Mouse (Mus musculus): Measurements from ENCODE around the gene Patj. TPM values are rescaled to one million over a fixed set of nuclear protein-coding genes. Genes with fewer than 3 reads are reported as not detected.

Patj gene
- polyA plus RNA-seq, 2 experiments, result 11.9 to 16.7 TPM

GRCm38 (mm10) chr4:98566741-98567140 lies 171.2 kb downstream of the Patj start:
- Histone ChIP-seq H3K36me3 (ENCODE audit: control insufficient read depth, insufficient read depth, low read length) (peaks cover 3% of the 10 kb centered on the region; the same call in 1 of the 2 replicates), H3K4me2 (replicated peaks; ENCODE audit: low read depth, low read length, severe bottlenecking) (no peak overlapping the region), H3K4me1 (ENCODE audit: control insufficient read depth, insufficient read depth, low read length) (peaks cover 24% of the 10 kb centered on the region), H3K9me3 (ENCODE audit: control insufficient read depth, low read length) (no peaks in the 10 kb centered on the region), H3K27me3 (ENCODE audit: control insufficient read depth, insufficient read depth, low read length) (no peaks in the 10 kb centered on the region), H3K9ac (ENCODE audit: low read depth, low read length, severe bottlenecking) (no peak overlapping the region), H3K4me3 (replicated peaks; ENCODE audit: low read length) (no peak overlapping the region), H3K27ac (replicated peaks; ENCODE audit: low read depth, low read length) (no peak overlapping the region)
- ATAC-seq (ENCODE audit: low FRiP score, low read depth), result no peak
- DNase-seq (ENCODE audit: low spot score), result no peak
- no peak for TF ChIP-seq POLR2A (IDR thresholded peaks at IDR 0.05; ENCODE audit: borderline replicate concordance, extremely low read depth, insufficient read depth, insufficient read length)
- 88% methylated on average over 6 of the region's 6 CpGs for WGBS

DNA sequence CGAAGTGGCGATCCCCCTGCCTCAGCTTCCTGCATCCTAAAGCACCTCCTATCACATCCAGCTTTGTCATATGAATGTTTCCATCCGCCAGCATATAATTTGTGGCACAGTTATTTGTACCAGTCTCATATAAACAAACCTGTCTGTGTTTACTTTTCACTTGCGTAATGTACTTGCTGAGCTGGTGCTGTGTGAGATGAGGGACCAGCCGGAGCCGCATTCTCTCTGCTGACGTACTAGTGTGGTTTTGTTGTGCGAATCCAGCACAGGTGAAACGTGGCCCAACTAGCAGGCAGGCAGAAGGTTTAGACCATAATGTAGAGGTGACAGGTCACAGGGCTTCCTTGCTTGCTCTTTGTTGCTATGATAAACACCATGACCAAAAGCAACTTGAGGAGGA lies 171.9 kb downstream of the Patj start:
- no peak for TF ChIP-seq POLR2A (IDR thresholded peaks at IDR 0.05; ENCODE audit: borderline replicate concordance, extremely low read depth, insufficient read depth, insufficient read length)
- DNase-seq (ENCODE audit: low spot score) (no peak), ATAC-seq (ENCODE audit: low FRiP score, low read depth) (no peak)
- WGBS, result 91% methylated on average over 9 of the region's 9 CpGs
- Histone ChIP-seq H3K4me1 (ENCODE audit: control insufficient read depth, insufficient read depth, low read length) (peaks cover 24% of the 10 kb centered on the region), H3K4me2 (replicated peaks; ENCODE audit: low read depth, low read length, severe bottlenecking) (no peak overlapping the region), H3K4me3 (replicated peaks; ENCODE audit: low read length) (no peak overlapping the region), H3K9ac (ENCODE audit: low read depth, low read length, severe bottlenecking) (no peak overlapping the region), H3K9me3 (ENCODE audit: control insufficient read depth, low read length) (no peaks in the 10 kb centered on the region), H3K36me3 (ENCODE audit: control insufficient read depth, insufficient read depth, low read length) (peaks cover 5% of the 10 kb centered on the region; the same call in 1 of the 2 replicates), H3K27me3 (ENCODE audit: control insufficient read depth, insufficient read depth, low read length) (no peaks in the 10 kb centered on the region), H3K27ac (replicated peaks; ENCODE audit: low read depth, low read length) (no peak overlapping the region)

- no peak overlapping the region for H3K4me2 ChIP-seq (replicated peaks; ENCODE audit: low read depth, low read length, severe bottlenecking)
- no peak for ATAC-seq (ENCODE audit: low FRiP score, low read depth)
- TF ChIP-seq POLR2A (IDR thresholded peaks at IDR 0.05; ENCODE audit: borderline replicate concordance, extremely low read depth, insufficient read depth, insufficient read length), result no peak
- H3K4me3 ChIP-seq (replicated peaks; ENCODE audit: low read length), result no peak overlapping the region
- DNase-seq (ENCODE audit: low spot score), result no peak
- no peak overlapping the region for H3K27ac ChIP-seq (replicated peaks; ENCODE audit: low read depth, low read length)
- peaks cover 5% of the 10 kb centered on the region; the same call in 1 of the 2 replicates for H3K36me3 ChIP-seq (ENCODE audit: control insufficient read depth, insufficient read depth, low read length)
- H3K9ac ChIP-seq (ENCODE audit: low read depth, low read length, severe bottlenecking), result no peak overlapping the region
- 47% methylated on average over 4 of the region's 4 CpGs for WGBS
- H3K9me3 ChIP-seq (ENCODE audit: control insufficient read depth, low read length), result peaks cover 5% of the 10 kb centered on the region; the same call in 1 of the 2 replicates
- H3K4me1 ChIP-seq (ENCODE audit: control insufficient read depth, insufficient read depth, low read length), result 0 out of 2 replicates have a peak, but pooled peaks cover 5% of the 10 kb centered on the region
- H3K27me3 ChIP-seq (ENCODE audit: control insufficient read depth, insufficient read depth, low read length), result no peaks in the 10 kb centered on the region
Measured at GRCm38 (mm10) chr4:98569904-98570303, 174.3 kb downstream of the Patj start.

GRCm38 (mm10) chr4:98577275-98577674 lies 181.7 kb downstream of the Patj start:
- Histone ChIP-seq H3K9ac (ENCODE audit: low read depth, low read length, severe bottlenecking) (no peak overlapping the region), H3K27ac (replicated peaks; ENCODE audit: low read depth, low read length) (no peak overlapping the region), H3K4me3 (replicated peaks; ENCODE audit: low read length) (no peak overlapping the region), H3K4me2 (replicated peaks; ENCODE audit: low read depth, low read length, severe bottlenecking) (no peak overlapping the region), H3K4me1 (ENCODE audit: control insufficient read depth, insufficient read depth, low read length) (no peaks in the 10 kb centered on the region), H3K27me3 (ENCODE audit: control insufficient read depth, insufficient read depth, low read length) (no peaks in the 10 kb centered on the region), H3K9me3 (ENCODE audit: control insufficient read depth, low read length) (peaks cover 5% of the 10 kb centered on the region; the same call in 1 of the 2 replicates), H3K36me3 (ENCODE audit: control insufficient read depth, insufficient read depth, low read length) (no peaks in the 10 kb centered on the region)
- DNase-seq (ENCODE audit: low spot score) (no peak), ATAC-seq (ENCODE audit: low FRiP score, low read depth) (no peak)
- no peak for TF ChIP-seq POLR2A (IDR thresholded peaks at IDR 0.05; ENCODE audit: borderline replicate concordance, extremely low read depth, insufficient read depth, insufficient read length)

DNA sequence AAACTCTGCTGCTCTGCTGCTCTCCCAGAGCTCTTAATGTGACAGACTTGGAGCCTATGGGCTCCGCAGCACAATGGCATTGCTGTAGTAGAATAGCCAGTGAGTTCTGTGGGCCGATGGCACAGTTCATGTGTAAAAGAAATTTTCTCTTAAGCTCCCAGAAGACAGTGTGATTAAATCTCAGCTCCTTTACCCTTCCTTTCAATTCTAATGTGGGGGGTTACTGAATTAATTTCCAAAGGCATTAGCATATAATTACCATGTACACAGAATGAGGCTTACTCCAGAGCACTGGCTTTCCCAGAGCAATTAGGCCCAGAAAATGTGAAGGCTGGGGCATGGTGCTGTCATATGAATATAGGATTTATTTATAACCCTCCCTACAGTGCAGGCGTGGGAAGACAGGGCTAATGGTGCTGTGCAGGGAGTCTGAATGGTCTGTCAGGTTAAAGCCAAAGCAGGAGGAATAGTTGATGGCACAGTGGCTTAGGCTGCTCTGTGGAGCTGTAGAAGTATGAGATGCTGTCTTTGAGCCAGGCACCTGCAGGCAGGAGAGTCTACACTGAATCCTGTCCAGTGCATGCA lies 182.5 kb downstream of the Patj start:
- H3K4me2 ChIP-seq (replicated peaks; ENCODE audit: low read depth, low read length, severe bottlenecking), result no peak overlapping the region
- peaks cover 5% of the 10 kb centered on the region; the same call in 1 of the 2 replicates for H3K9me3 ChIP-seq (ENCODE audit: control insufficient read depth, low read length)
- H3K27ac ChIP-seq (replicated peaks; ENCODE audit: low read depth, low read length), result no peak overlapping the region
- no peak overlapping the region for H3K4me3 ChIP-seq (replicated peaks; ENCODE audit: low read length)
- H3K36me3 ChIP-seq (ENCODE audit: control insufficient read depth, insufficient read depth, low read length), result no peaks in the 10 kb centered on the region
- no peak for ATAC-seq (ENCODE audit: low FRiP score, low read depth)
- no peaks in the 10 kb centered on the region for H3K4me1 ChIP-seq (ENCODE audit: control insufficient read depth, insufficient read depth, low read length)
- no peaks in the 10 kb centered on the region for H3K27me3 ChIP-seq (ENCODE audit: control insufficient read depth, insufficient read depth, low read length)
- no peak overlapping the region for H3K9ac ChIP-seq (ENCODE audit: low read depth, low read length, severe bottlenecking)
- TF ChIP-seq POLR2A (IDR thresholded peaks at IDR 0.05; ENCODE audit: borderline replicate concordance, extremely low read depth, insufficient read depth, insufficient read length), result no peak
- DNase-seq (ENCODE audit: low spot score), result no peak
- 89% methylated on average over 3 of the region's 3 CpGs for WGBS

Data from limb, embryonic 14.5 days (tissue).